Mouse (Mus musculus) limb, embryonic 14.5 days (tissue): ENCODE measurements around the gene Set. TPM values are rescaled to one million over a fixed set of nuclear protein-coding genes. Genes with fewer than 3 reads are reported as not detected.

Source experiments
- ATAC-seq: fragments of 200-750 bp; cut with Nextera tagmentation; 2 replicates; pipeline ENCODE4 v1.8.0; 2017; ENCODE audit warnings: low read depth, moderate number of reproducible peaks, moderate TSS enrichment; ENCODE audit not compliant: low FRiP score
- DNase-seq: peaks from one replicate; pipeline ENCODE4 v3.0.0-alpha.2; 2015; ENCODE audit warnings: low spot score
- H3K27ac ChIP-seq: fragments of 300-500 bp; sonication (generic); replicated peaks from 2 replicates; pipeline ENCODE4 v1.5.1; 2014; ENCODE audit warnings: low read depth, mild to moderate bottlenecking, low read length, moderate library complexity, mixed read lengths
- H3K27me3 ChIP-seq: fragments of 300-500 bp; sonication (generic); 2 replicates; pipeline ENCODE4 v1.6.1; 2014; ENCODE audit warnings: low read length, mixed read lengths; ENCODE audit not compliant: control insufficient read depth, insufficient read depth
- H3K36me3 ChIP-seq: fragments of 300-500 bp; sonication (generic); 2 replicates; pipeline ENCODE4 v1.6.1; 2014; ENCODE audit warnings: mild to moderate bottlenecking, low read length, moderate library complexity, mixed read lengths; ENCODE audit not compliant: control insufficient read depth, insufficient read depth
- H3K4me1 ChIP-seq: fragments of 300-500 bp; sonication (generic); 2 replicates; pipeline ENCODE4 v1.6.1; 2014; ENCODE audit warnings: antibody characterized with exemption, low read length, mixed read lengths; ENCODE audit not compliant: control insufficient read depth, insufficient read depth
- H3K4me2 ChIP-seq: fragments of 300-500 bp; sonication (generic); replicated peaks from 2 replicates; pipeline ENCODE4 v1.6.1; 2014; ENCODE audit warnings: low read depth, mild to moderate bottlenecking, low read length, moderate library complexity; ENCODE audit not compliant: severe bottlenecking
- H3K4me3 ChIP-seq: fragments of 300-500 bp; sonication (generic); replicated peaks from 2 replicates; pipeline ENCODE4 v1.5.1; 2014; ENCODE audit warnings: low read length
- H3K9ac ChIP-seq: fragments of 300-500 bp; sonication (generic); 2 replicates; pipeline ENCODE4 v1.6.1; 2014; ENCODE audit warnings: mild to moderate bottlenecking, low read depth, low read length, moderate library complexity; ENCODE audit not compliant: severe bottlenecking
- H3K9me3 ChIP-seq: fragments of 300-500 bp; sonication (generic); 2 replicates; pipeline ENCODE4 v1.6.1; 2016; ENCODE audit warnings: low read length; ENCODE audit not compliant: control insufficient read depth
- POLR2A ChIP-seq: fragments of 200-500 bp; IDR thresholded peaks from 2 replicates; pipeline ENCODE4 v1.8.0; 2012; ENCODE audit warnings: inconsistent platforms, mild to moderate bottlenecking, moderate library complexity, borderline replicate concordance; ENCODE audit not compliant: insufficient read depth, insufficient read length; ENCODE audit errors: extremely low read depth
- WGBS: fragments of 180-500 bp; shearing (Covaris S2); extraction: QIAGEN DNeasy Blood & Tissue Kit; methylation state at CpG from one replicate; pipeline ENCODE4 v1.1.7; 2014; 5-methylcytosine and 5-hydroxymethylcytosine counted together
- polyA plus RNA-seq, 2 experiments: library from polyadenylated mRNA; depleted of rRNA in 1 of 2; stranded (reverse) in 1 of 2; unstranded in 1 of 2; fragments of >200 nt; fragmentation: Nextera tagmentation in 1 of 2; extraction: Ambion mirVana in 1 of 2; gene quantifications; 2 replicates each; pipeline versions ENCODE4 v1.2.1 to v1.2.3; 2012 to 2014

The Set gene
- polyA plus RNA-seq, 2 experiments: 295 to 426 TPM

GRCm38 (mm10) chr2:30032244-30032846 is 24.8 kb upstream of the Set start:
- Histone ChIP-seq H3K4me1 (no peaks in the 10 kb centered on the region), H3K9ac (no peak overlapping the region), H3K36me3 (peaks cover 88% of the 10 kb centered on the region), H3K9me3 (no peaks in the 10 kb centered on the region), H3K27ac (no peak overlapping the region), H3K4me2 (no peak overlapping the region), H3K27me3 (no peaks in the 10 kb centered on the region), H3K4me3 (no peak overlapping the region)
- no peak for DNase-seq
- ATAC-seq: no peak
- no peak for TF ChIP-seq POLR2A
- WGBS: 57% methylated on average over 11 of the region's 11 CpGs

- no peak overlapping the region for H3K4me2 ChIP-seq
- H3K4me1 ChIP-seq: no peaks in the 10 kb centered on the region
- no peak overlapping the region for H3K9ac ChIP-seq
- DNase-seq (no peak), ATAC-seq (no peak)
- no peak overlapping the region for H3K4me3 ChIP-seq
- 81% methylated on average over 6 of the region's 6 CpGs for WGBS
- no peak for TF ChIP-seq POLR2A
- peaks cover 87% of the 10 kb centered on the region for H3K36me3 ChIP-seq
- H3K27me3 ChIP-seq: no peaks in the 10 kb centered on the region
- no peak overlapping the region for H3K27ac ChIP-seq
- no peaks in the 10 kb centered on the region for H3K9me3 ChIP-seq
Measured at GRCm38 (mm10) chr2:30032957-30033356, 24.2 kb upstream of the Set start.

GRCm38 (mm10) chr2:30037762-30038161 is 19.4 kb upstream of the Set start:
- no peaks in the 10 kb centered on the region for H3K9me3 ChIP-seq
- WGBS: 83% methylated on average over 2 of the region's 2 CpGs
- H3K9ac ChIP-seq: no peak overlapping the region

GRCm38 (mm10) chr2:30038370-30038769 is 18.8 kb upstream of the Set start:
- no peak for ATAC-seq
- 92% methylated on average over 10 of the region's 10 CpGs for whole genome bisulfite sequencing
- DNase-seq: no peak
- no peak overlapping the region for H3K9ac ChIP-seq
- H3K27ac ChIP-seq: no peak overlapping the region
- H3K27me3 ChIP-seq: no peaks in the 10 kb centered on the region
- H3K9me3 ChIP-seq: no peaks in the 10 kb centered on the region
- no peak overlapping the region for H3K4me3 ChIP-seq
- H3K4me1 ChIP-seq: no peaks in the 10 kb centered on the region
- H3K36me3 ChIP-seq: peaks cover 41% of the 10 kb centered on the region; the same call in 1 of the 2 replicates
- H3K4me2 ChIP-seq: no peak overlapping the region
- no peak for TF ChIP-seq POLR2A

More at GRCm38 (mm10) chr2:30037762-30038161, 19.4 kb upstream of the Set start:
- Histone ChIP-seq H3K27me3 (no peaks in the 10 kb centered on the region), H3K4me1 (no peaks in the 10 kb centered on the region), H3K27ac (no peak overlapping the region), H3K4me2 (no peak overlapping the region), H3K4me3 (no peak overlapping the region), H3K36me3 (peaks cover 45% of the 10 kb centered on the region)
- DNase-seq (no peak), ATAC-seq (no peak)
- TF ChIP-seq POLR2A: no peak

GRCm38 (mm10) chr2:30039687-30040086 is 17.5 kb upstream of the Set start:
- H3K36me3 ChIP-seq: peaks cover 30% of the 10 kb centered on the region; the same call in 1 of the 2 replicates
- TF ChIP-seq POLR2A: no peak
- no peaks in the 10 kb centered on the region for H3K27me3 ChIP-seq
- no peak for ATAC-seq
- H3K4me3 ChIP-seq: no peak overlapping the region
- H3K9me3 ChIP-seq: no peaks in the 10 kb centered on the region
- no peak overlapping the region for H3K4me2 ChIP-seq
- DNase-seq: no peak
- no peaks in the 10 kb centered on the region for H3K4me1 ChIP-seq
- H3K27ac ChIP-seq: no peak overlapping the region
- H3K9ac ChIP-seq: no peak overlapping the region
